Mouse (Mus musculus): ENCODE data around the gene Olfr10.

- no peak for TF ChIP-seq CEBPB (IDR thresholded peaks at IDR 0.05; ENCODE audit: low read depth)
- TF ChIP-seq CTCF (IDR thresholded peaks at IDR 0.05; ENCODE audit: control insufficient read depth, insufficient read depth, insufficient read length) = no peak
Measured at GRCm38 (mm10) chr11:49334888-49335287, 30.3 kb downstream of the Olfr10 start, which contains the start of gene Olfr1390.
